Mouse (Mus musculus) frontal cortex, postnatal 25 days (tissue): ENCODE data around the gene Fam185a.

Experiments
- DNase-seq, 2 experiments: peaks; one replicate each; pipeline ENCODE4 v3.0.0; 2022; ENCODE audit warnings: low spot score in 2 of 2

Fam185a gene

GRCm38 (mm10) chr5:21493294-21493999, 68.7 kb downstream of the Fam185a start:
- DNase-seq: no peak

- no peak for DNase-seq
These were observed 70.0 kb downstream of the Fam185a start for GRCm38 (mm10) chr5:21494781-21495180.

GRCm38 (mm10) chr5:21496321-21496720, 71.6 kb downstream of the Fam185a start:
- no peak for DNase-seq

GRCm38 (mm10) chr5:21496881-21497280, 72.1 kb downstream of the Fam185a start:
- DNase-seq: no peak

GRCm38 (mm10) chr5:21498490-21498889, 73.7 kb downstream of the Fam185a start:
- no peak for DNase-seq

- no peak for DNase-seq
These were observed 74.2 kb downstream of the Fam185a start for GRCm38 (mm10) chr5:21498925-21499324.

- DNase-seq: no peak
These were observed 75.4 kb downstream of the Fam185a start for GRCm38 (mm10) chr5:21500133-21500532.

- DNase-seq: no peak
These were observed 76.2 kb downstream of the Fam185a start for GRCm38 (mm10) chr5:21500941-21501340.

- no peak for DNase-seq
These were observed 78.3 kb downstream of the Fam185a start for GRCm38 (mm10) chr5:21502936-21503610.

GRCm38 (mm10) chr5:21505159-21505558, 80.4 kb downstream of the Fam185a start:
- DNase-seq: no peak

- DNase-seq: no peak
These were observed 82.1 kb downstream of the Fam185a start for GRCm38 (mm10) chr5:21506887-21507286.

- DNase-seq: no peak
These were observed 85.0 kb downstream of the Fam185a start for GRCm38 (mm10) chr5:21509801-21510200.

- DNase-seq: no peak
These were observed 88.6 kb downstream of the Fam185a start for GRCm38 (mm10) chr5:21513363-21513762.

- DNase-seq: no peak
These were observed 92.8 kb downstream of the Fam185a start for GRCm38 (mm10) chr5:21517562-21517961.

- no peak for DNase-seq
These were observed 93.4 kb downstream of the Fam185a start for GRCm38 (mm10) chr5:21518207-21518606.

- DNase-seq: no peak
These were observed 94.4 kb downstream of the Fam185a start for GRCm38 (mm10) chr5:21519166-21519565.

GRCm38 (mm10) chr5:21526835-21527485, 102.2 kb downstream of the Fam185a start:
- no peak for DNase-seq

- no peak for DNase-seq
These were observed 102.7 kb downstream of the Fam185a start for GRCm38 (mm10) chr5:21527488-21527911.

GRCm38 (mm10) chr5:21528068-21528842, 103.5 kb downstream of the Fam185a start:
- DNase-seq: no peak

GRCm38 (mm10) chr5:21529110-21529720, 104.5 kb downstream of the Fam185a start:
- no peak for DNase-seq
